Mouse (Mus musculus): ENCODE measurements at regions not wholly inside any gene's neighbourhood (a gene's known extent, or its start where the extent isn't known, plus 50 kb on each side); places are given as distances from the start of the nearest gene placed in this dataset.
A peak's percentile ranks its signal among the peaks of the same experiment; 100 is the strongest.

DNA sequence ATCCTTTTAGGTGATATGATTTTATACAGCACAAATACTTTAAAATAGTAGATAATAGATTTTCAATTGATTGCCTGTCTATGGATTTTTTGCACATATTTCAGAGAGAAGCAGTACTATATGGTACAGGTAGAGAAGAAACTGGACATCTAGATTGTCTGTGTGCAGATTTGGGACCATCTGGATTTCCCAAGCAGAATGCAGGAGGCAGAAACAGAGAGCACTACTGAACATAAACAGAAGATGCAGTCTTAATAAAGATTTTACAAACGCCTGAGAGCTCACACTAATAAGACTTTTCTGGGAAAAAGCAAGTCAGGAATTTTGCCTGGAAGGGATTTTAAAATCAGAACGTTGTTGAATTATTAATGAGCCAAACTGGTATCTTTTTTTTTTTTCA lies 432.9 kb downstream of the Col11a1 start:
- Histone ChIP-seq H3K4me3 (no peak overlapping the region), H3K36me3 (no peaks in the 10 kb centered on the region), H3K4me2 (no peak overlapping the region), H3K9me3 (no peaks in the 10 kb centered on the region), H3K9ac (no peak overlapping the region), H3K27ac (no peak overlapping the region), H3K27me3 (no peaks in the 10 kb centered on the region), H3K4me1 (replicated peaks) (peaks cover 7% of the 10 kb centered on the region; the same call in 1 of the 2 replicates)
- 48% methylated on average over 2 of the region's 2 CpGs for WGBS
- no peak for ATAC-seq (ENCODE audit: low FRiP score)

DNA sequence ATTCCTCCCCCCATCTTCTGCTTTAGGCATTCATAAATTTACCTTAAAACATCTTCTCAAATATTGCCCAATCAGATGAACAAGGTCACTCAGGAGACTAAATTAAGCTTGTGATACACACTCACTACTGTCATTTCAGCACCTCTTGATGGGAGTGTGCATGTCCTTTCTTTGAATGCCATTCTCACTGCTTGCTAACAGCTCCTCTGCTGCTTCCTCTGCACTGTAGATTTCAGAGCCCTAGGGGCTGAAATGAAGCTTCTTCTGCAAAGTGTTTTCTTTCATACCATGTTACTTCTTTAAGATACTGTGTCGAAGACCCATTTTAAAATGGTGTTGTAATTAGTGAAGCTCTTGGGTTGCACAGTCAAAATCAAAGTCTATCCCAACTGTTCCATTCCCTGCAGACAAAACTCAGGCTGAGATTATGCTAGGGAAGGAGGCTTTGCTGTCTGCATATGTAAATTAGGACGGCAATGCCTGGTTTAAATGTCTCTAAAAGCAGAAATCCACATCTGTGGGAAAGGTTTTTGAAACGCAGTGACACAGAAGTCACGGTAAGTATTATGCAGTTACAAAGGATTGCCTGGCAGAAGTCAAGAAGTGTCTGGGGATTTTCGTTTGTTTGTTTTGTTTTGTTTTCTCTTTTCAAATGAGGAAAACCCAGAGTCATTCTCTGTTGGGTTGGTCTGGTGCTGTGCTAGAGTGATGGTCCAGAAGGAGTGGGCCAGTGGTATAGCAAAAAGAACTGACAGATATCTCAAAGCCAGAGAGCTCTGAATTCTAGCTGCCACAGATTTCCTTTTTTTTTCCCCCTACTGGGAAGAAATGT lies 433.6 kb downstream of the Col11a1 start:
- no peak overlapping the region for H3K4me3 ChIP-seq
- H3K9ac ChIP-seq: no peak overlapping the region
- WGBS: 47% methylated on average over 5 of the region's 5 CpGs
- peaks cover 7% of the 10 kb centered on the region; the same call in 1 of the 2 replicates for H3K4me1 ChIP-seq (replicated peaks)
- H3K36me3 ChIP-seq: no peaks in the 10 kb centered on the region
- no peaks in the 10 kb centered on the region for H3K9me3 ChIP-seq
- 0 out of 2 replicates have a peak, but pooled peaks have one; percentile 39 for ATAC-seq (ENCODE audit: low FRiP score)
- no peak overlapping the region for H3K27ac ChIP-seq
- no peak overlapping the region for H3K4me2 ChIP-seq
- H3K27me3 ChIP-seq: no peaks in the 10 kb centered on the region

DNA sequence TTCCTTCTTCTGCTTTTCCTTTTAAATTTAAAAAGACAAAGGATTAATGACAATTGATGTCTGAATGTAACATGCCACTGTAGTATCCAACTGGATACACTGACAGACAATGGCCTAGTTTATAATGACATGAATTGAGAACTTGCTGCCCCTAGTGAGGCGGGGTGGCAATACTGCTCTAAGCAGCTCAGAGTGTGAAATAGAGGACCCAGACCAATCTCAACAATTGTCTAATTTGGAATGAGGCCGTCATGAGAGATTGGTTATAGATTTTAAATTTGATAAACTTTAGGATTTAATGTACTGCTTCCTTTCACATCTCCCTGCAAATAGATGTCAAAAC lies 434.2 kb downstream of the Col11a1 start:
- no peak overlapping the region for H3K4me3 ChIP-seq
- 77% methylated on average over 2 of the region's 2 CpGs for WGBS
- no peak for ATAC-seq (ENCODE audit: low FRiP score)
- H3K4me2 ChIP-seq: no peak overlapping the region
- H3K27ac ChIP-seq: no peak overlapping the region
- no peaks in the 10 kb centered on the region for H3K36me3 ChIP-seq
- no peak overlapping the region for H3K9ac ChIP-seq
- no peaks in the 10 kb centered on the region for H3K9me3 ChIP-seq
- H3K27me3 ChIP-seq: no peaks in the 10 kb centered on the region
- peaks cover 7% of the 10 kb centered on the region; the same call in 1 of the 2 replicates for H3K4me1 ChIP-seq (replicated peaks)

DNA sequence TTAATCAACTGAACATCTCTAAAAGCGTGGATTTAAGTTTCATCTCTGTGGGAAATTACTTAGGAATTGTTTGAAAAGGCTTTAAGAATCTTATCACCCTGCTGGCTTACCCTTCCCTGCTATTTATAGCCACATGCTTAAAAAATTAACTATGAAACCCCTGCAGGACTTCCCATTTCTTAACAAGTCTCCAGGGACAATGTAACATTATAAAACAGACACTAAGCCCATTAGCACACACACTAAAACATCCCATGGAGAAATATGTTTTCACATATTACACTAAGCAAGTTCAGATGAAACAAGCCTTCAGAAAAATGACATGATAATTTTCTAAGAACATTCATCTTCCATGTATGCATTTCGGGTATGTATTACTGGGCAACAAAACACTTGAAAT lies 420.0 kb upstream of the Olfm3 start:
- no peak overlapping the region for H3K4me2 ChIP-seq
- no peak overlapping the region for H3K27ac ChIP-seq
- no peak overlapping the region for H3K4me3 ChIP-seq
- 60% methylated on average over 2 of the region's 2 CpGs for WGBS
- H3K9me3 ChIP-seq: 0 out of 2 replicates have a peak, but pooled peaks cover 4% of the 10 kb centered on the region
- H3K9ac ChIP-seq: no peak overlapping the region
- H3K4me1 ChIP-seq (replicated peaks): no peaks in the 10 kb centered on the region
- no peaks in the 10 kb centered on the region for H3K27me3 ChIP-seq
- ATAC-seq (ENCODE audit: low FRiP score): no peak
- no peaks in the 10 kb centered on the region for H3K36me3 ChIP-seq

DNA sequence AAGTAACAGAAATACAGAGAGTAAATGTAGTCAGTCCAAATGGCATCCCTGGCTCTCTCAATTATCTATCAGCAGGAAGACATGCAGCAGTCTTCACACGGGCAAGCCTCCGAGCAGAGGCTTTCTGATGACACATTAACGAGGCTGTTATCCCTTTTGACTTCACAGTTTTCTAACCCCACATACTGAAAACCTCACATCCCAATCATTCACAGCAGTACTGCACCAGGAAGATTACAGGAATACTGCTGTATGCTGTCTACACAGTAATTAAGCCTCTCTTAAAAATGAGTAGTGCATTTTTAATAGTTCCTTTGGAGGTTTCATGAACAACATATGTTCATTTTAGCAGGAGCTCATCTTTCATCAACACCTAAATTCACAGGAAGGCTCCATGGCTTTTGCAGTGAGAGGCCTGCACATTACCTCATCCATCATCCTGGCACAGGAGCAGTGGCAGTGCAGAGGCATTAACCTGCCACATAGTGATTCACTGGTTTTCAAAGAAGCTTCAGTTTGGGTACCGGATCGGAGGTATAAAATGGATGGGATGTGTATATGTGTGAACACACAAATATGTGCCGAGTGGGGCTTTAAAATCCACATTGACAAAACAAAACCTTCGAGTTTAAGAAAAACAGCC lies 396.1 kb upstream of the Olfm3 start:
- Histone ChIP-seq H3K4me3 (no peak overlapping the region), H3K4me1 (replicated peaks) (no peaks in the 10 kb centered on the region), H3K4me2 (no peak overlapping the region), H3K9me3 (no peaks in the 10 kb centered on the region), H3K9ac (no peak overlapping the region), H3K27me3 (no peaks in the 10 kb centered on the region), H3K27ac (peak overlapping the region; percentile 70), H3K36me3 (no peaks in the 10 kb centered on the region)
- WGBS: 48% methylated on average over 7 of the region's 7 CpGs
- ATAC-seq (ENCODE audit: low FRiP score): peak; percentile 88

DNA sequence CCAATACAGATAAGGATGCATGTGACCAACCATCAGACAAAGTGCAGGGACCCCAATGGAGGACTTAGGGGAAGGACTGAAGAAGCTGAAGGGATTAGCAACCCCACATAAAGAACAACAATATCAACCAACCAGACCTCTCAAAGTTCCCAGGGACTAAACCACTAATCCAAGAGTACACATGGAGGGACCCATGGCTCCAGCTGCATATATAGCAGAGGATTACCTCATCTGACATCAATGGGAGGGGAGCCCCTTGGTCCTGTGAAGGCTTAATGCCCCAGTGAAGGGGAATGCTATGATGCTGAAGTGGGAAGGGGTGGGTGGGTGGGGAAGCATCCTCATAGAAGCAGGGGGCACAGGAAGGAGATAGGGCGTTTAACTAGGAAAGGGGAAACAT lies 388.6 kb upstream of the Olfm3 start:
- Histone ChIP-seq H3K27ac (no peak overlapping the region), H3K4me1 (replicated peaks) (no peaks in the 10 kb centered on the region), H3K9ac (no peak overlapping the region), H3K27me3 (no peaks in the 10 kb centered on the region), H3K4me2 (no peak overlapping the region), H3K9me3 (no peaks in the 10 kb centered on the region), H3K36me3 (no peaks in the 10 kb centered on the region), H3K4me3 (no peak overlapping the region)
- no peak for ATAC-seq (ENCODE audit: low FRiP score)
- 75% methylated on average over 1 of the region's 1 CpGs for WGBS

DNA sequence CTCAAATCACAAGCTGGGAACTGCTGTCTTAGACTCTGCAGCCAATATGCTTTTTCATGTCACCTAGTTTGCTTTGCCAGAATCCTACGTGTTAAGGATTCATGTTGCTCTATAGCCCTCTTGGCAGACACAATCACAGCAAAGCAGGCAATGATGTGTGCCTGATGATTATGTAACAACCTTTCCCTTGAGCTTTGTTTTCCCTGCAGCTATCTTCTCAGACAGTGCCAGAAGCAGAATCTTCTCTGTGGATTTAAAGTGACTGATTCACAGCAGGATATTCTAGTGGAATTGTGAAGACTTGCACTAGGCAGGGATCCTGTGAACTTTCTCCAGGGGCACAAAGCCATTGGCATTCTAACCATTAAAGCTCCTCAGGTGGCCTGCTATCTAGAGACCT lies 359.5 kb upstream of the Olfm3 start:
- 0 out of 2 replicates have a peak, but pooled peaks cover 3% of the 10 kb centered on the region for H3K4me1 ChIP-seq (replicated peaks)
- no peaks in the 10 kb centered on the region for H3K27me3 ChIP-seq
- H3K9me3 ChIP-seq: no peaks in the 10 kb centered on the region
- H3K9ac ChIP-seq: no peak overlapping the region
- no peak overlapping the region for H3K27ac ChIP-seq
- ATAC-seq (ENCODE audit: low FRiP score): no peak
- H3K36me3 ChIP-seq: no peaks in the 10 kb centered on the region
- H3K4me2 ChIP-seq: no peak overlapping the region
- H3K4me3 ChIP-seq: no peak overlapping the region
- WGBS: 59% methylated on average over 1 of the region's 1 CpGs

DNA sequence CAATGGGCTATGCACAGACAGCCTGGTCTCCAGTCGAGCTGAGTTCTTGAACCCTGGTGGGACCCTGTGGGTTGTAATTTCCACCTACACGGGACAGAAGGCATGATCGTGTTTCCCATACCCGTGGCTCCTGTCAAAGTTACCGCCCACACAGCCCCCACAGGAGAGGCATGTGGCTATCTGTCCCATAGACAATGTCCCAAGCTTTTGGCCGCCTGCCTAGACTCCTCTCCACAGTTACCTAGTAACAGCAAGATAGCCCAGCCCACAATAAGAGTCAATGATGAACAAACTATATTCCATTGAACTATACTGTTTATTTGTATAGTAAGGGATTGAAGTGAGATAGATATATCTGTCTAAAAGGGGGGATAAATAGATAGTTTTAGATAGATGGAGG lies 356.7 kb upstream of the Olfm3 start:
- 0 out of 2 replicates have a peak, but pooled peaks cover 3% of the 10 kb centered on the region for H3K4me1 ChIP-seq (replicated peaks)
- H3K9ac ChIP-seq: no peak overlapping the region
- WGBS: 71% methylated on average over 6 of the region's 6 CpGs
- ATAC-seq (ENCODE audit: low FRiP score): peak; percentile 52; the same call in 1 of the 2 replicates
- no peaks in the 10 kb centered on the region for H3K36me3 ChIP-seq
- H3K27ac ChIP-seq: no peak overlapping the region
- H3K4me2 ChIP-seq: no peak overlapping the region
- no peaks in the 10 kb centered on the region for H3K9me3 ChIP-seq
- no peak overlapping the region for H3K4me3 ChIP-seq
- no peaks in the 10 kb centered on the region for H3K27me3 ChIP-seq

DNA sequence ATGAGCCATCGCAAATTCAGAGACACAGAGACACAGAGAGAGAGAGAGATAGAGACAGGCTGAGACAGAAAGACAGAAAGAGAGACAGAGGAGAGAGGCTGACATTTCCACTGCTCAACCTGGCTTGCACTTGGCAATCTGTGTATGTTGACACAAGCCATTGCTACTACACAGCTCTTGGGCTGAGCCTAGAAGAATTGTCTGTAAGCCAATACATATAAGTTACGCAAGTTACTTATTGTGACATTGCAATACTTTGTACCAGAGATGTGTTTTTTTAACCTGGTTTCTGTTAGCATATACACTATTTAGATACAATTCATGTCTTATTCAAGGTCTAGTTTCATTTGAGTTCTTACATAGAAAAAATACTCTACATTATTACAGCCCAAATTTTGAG lies 332.9 kb upstream of the Olfm3 start:
- H3K27ac ChIP-seq: no peak overlapping the region
- H3K36me3 ChIP-seq: no peaks in the 10 kb centered on the region
- H3K27me3 ChIP-seq: no peaks in the 10 kb centered on the region
- no peaks in the 10 kb centered on the region for H3K4me1 ChIP-seq (replicated peaks)
- H3K4me3 ChIP-seq: no peak overlapping the region
- no peaks in the 10 kb centered on the region for H3K9me3 ChIP-seq
- H3K9ac ChIP-seq: no peak overlapping the region
- WGBS: 88% methylated on average over 2 of the region's 2 CpGs
- H3K4me2 ChIP-seq: no peak overlapping the region
- ATAC-seq (ENCODE audit: low FRiP score): no peak
